Mouse (Mus musculus) stomach, embryonic 14.5 days (tissue): ENCODE measurements around the gene Pax7. TPM values are rescaled to one million over a fixed set of nuclear protein-coding genes. Genes with fewer than 3 reads are reported as not detected.

ENCODE experiments used
- ATAC-seq: fragments of 200-750 bp; cut with Nextera tagmentation; 2 replicates; pipeline ENCODE4 v1.8.0; 2017; ENCODE audit warnings: low read depth, moderate TSS enrichment; ENCODE audit not compliant: insufficient number of reproducible peaks, insufficient read depth, low FRiP score
- H3K27ac ChIP-seq: fragments of 300-500 bp; sonication (generic); 2 replicates; pipeline ENCODE4 v1.5.1; 2014; ENCODE audit warnings: mild to moderate bottlenecking, low read length, moderate library complexity, mixed read lengths
- H3K27me3 ChIP-seq: fragments of 300-500 bp; sonication (generic); 2 replicates; pipeline ENCODE4 v1.6.1; 2014; ENCODE audit warnings: low read length, control low read depth, mixed read lengths; ENCODE audit not compliant: control insufficient read depth, insufficient read depth
- H3K36me3 ChIP-seq: fragments of 300-500 bp; sonication (generic); 2 replicates; pipeline ENCODE4 v1.6.1; 2014; ENCODE audit warnings: mild to moderate bottlenecking, control low read depth, low read length, moderate library complexity, mixed read lengths; ENCODE audit not compliant: control insufficient read depth, insufficient read depth
- H3K4me1 ChIP-seq: fragments of 300-500 bp; sonication (generic); 2 replicates; pipeline ENCODE4 v1.6.1; 2014; ENCODE audit warnings: low read length, control low read depth, mixed read lengths; ENCODE audit not compliant: control insufficient read depth, insufficient read depth
- H3K4me2 ChIP-seq: fragments of 300-500 bp; sonication (generic); replicated peaks from 2 replicates; pipeline ENCODE4 v1.6.1; 2014; ENCODE audit warnings: low read depth, low read length, control low read depth
- H3K4me3 ChIP-seq: fragments of 300-500 bp; sonication (generic); 2 replicates; pipeline ENCODE4 v1.5.1; 2014; ENCODE audit warnings: low read depth, low read length, control low read depth
- H3K9ac ChIP-seq: fragments of 300-500 bp; sonication (generic); replicated peaks from 2 replicates; pipeline ENCODE4 v1.6.1; 2014; ENCODE audit warnings: low read depth, mild to moderate bottlenecking, control low read depth, low read length, moderate library complexity, mixed read lengths
- H3K9me3 ChIP-seq: fragments of 300-500 bp; sonication (generic); 2 replicates; pipeline ENCODE4 v1.6.1; 2016; ENCODE audit warnings: low read depth, low read length, control low read depth; ENCODE audit not compliant: control insufficient read depth
- WGBS: fragments of 180-500 bp; shearing (Covaris S2); extraction: QIAGEN DNeasy Blood & Tissue Kit; methylation state at CpG from one replicate; pipeline ENCODE4 v1.1.7; 2014; 5-methylcytosine and 5-hydroxymethylcytosine counted together
- polyA plus RNA-seq: library from polyadenylated mRNA; unstranded; fragments of >200 nt; fragmentation: Nextera tagmentation; extraction: Ambion mirVana; gene quantifications from 2 replicates; pipeline ENCODE4 v1.2.1, GENCODE M21; 2014

Pax7 gene
- 0.10 TPM in 1 of 2 replicates, not detected in the other for polyA plus RNA-seq

GRCm38 (mm10) chr4:139833036-139833634 lies at the start of gene Pax7:
Pax7 (minus strand) TSS chr4:139833528.
- 0 out of 2 replicates have a peak, but pooled peaks cover under 1% of the 10 kb centered on the region for H3K4me1 ChIP-seq
- H3K36me3 ChIP-seq = no peaks in the 10 kb centered on the region
- H3K9me3 ChIP-seq = no peaks in the 10 kb centered on the region
- H3K27me3 ChIP-seq = peaks cover 88% of the 10 kb centered on the region
- WGBS = under 1% methylated on average over 37 of the region's 41 CpGs
- H3K27ac ChIP-seq = no peak within 1 kb of the TSS
- no peak within 1 kb of the TSS for H3K9ac ChIP-seq
- no peak for ATAC-seq
- H3K4me3 ChIP-seq = 0 out of 2 replicates have a peak within 1 kb of the TSS, but pooled peaks have one; percentile 10
- H3K4me2 ChIP-seq = peak within 1 kb of the TSS; percentile 16

GRCm38 (mm10) chr4:139881796-139882195 lies 48.5 kb upstream of the Pax7 start:
- Histone ChIP-seq H3K4me2 (no peak overlapping the region), H3K4me3 (no peak overlapping the region), H3K27ac (no peak overlapping the region), H3K4me1 (no peaks in the 10 kb centered on the region), H3K36me3 (no peaks in the 10 kb centered on the region), H3K27me3 (no peaks in the 10 kb centered on the region), H3K9ac (no peak overlapping the region), H3K9me3 (no peaks in the 10 kb centered on the region)
- no peak for ATAC-seq

GRCm38 (mm10) chr4:139879324-139879723 lies 46.0 kb upstream of the Pax7 start:
- ATAC-seq = no peak
- H3K4me1 ChIP-seq = no peaks in the 10 kb centered on the region
- no peaks in the 10 kb centered on the region for H3K36me3 ChIP-seq
- no peaks in the 10 kb centered on the region for H3K27me3 ChIP-seq
- H3K27ac ChIP-seq = no peak overlapping the region
- H3K4me2 ChIP-seq = no peak overlapping the region
- H3K4me3 ChIP-seq = no peak overlapping the region
- WGBS = 69% methylated on average over 7 of the region's 7 CpGs
- no peak overlapping the region for H3K9ac ChIP-seq
- H3K9me3 ChIP-seq = no peaks in the 10 kb centered on the region

- no peaks in the 10 kb centered on the region for H3K9me3 ChIP-seq
- no peak overlapping the region for H3K9ac ChIP-seq
- H3K4me3 ChIP-seq = no peak overlapping the region
- H3K27ac ChIP-seq = no peak overlapping the region
- no peaks in the 10 kb centered on the region for H3K4me1 ChIP-seq
- no peaks in the 10 kb centered on the region for H3K36me3 ChIP-seq
- H3K4me2 ChIP-seq = no peak overlapping the region
- H3K27me3 ChIP-seq = no peaks in the 10 kb centered on the region
- WGBS = 70% methylated on average over 4 of the region's 4 CpGs
- no peak for ATAC-seq
These were observed 45.1 kb upstream of the Pax7 start for GRCm38 (mm10) chr4:139878443-139878842.

DNA sequence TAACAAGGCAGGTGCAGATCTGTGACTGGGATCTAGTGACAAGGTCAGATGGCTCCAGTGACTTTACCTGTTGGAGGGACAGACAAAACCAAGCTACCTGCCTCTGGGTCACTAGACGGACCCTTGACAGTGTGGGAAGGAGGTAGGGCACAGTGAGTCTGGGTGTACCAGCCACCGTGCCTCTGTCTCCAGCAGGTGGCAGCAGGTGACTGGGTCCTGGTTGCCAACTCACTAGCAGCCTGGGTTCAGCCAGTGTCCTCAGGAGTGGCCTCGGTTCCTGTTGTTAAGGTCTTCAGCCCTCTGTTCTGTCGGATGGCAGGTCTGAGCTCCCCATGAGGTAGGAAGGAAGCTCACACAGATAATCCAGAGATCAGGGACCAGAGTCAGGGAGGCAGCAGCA lies 43.9 kb upstream of the Pax7 start:
- H3K9me3 ChIP-seq = no peaks in the 10 kb centered on the region
- no peaks in the 10 kb centered on the region for H3K4me1 ChIP-seq
- ATAC-seq = no peak
- no peak overlapping the region for H3K4me2 ChIP-seq
- H3K27ac ChIP-seq = no peak overlapping the region
- no peak overlapping the region for H3K4me3 ChIP-seq
- no peaks in the 10 kb centered on the region for H3K27me3 ChIP-seq
- no peak overlapping the region for H3K9ac ChIP-seq
- H3K36me3 ChIP-seq = no peaks in the 10 kb centered on the region
- 11% methylated on average over 4 of the region's 4 CpGs for WGBS

- Histone ChIP-seq H3K27me3 (no peaks in the 10 kb centered on the region), H3K9ac (no peak overlapping the region), H3K4me2 (no peak overlapping the region), H3K4me3 (no peak overlapping the region), H3K4me1 (no peaks in the 10 kb centered on the region), H3K36me3 (no peaks in the 10 kb centered on the region), H3K9me3 (no peaks in the 10 kb centered on the region), H3K27ac (no peak overlapping the region)
- 13% methylated on average over 3 of the region's 3 CpGs for WGBS
- no peak for ATAC-seq
These were observed 39.3 kb upstream of the Pax7 start for GRCm38 (mm10) chr4:139872595-139872994.

GRCm38 (mm10) chr4:139871699-139872098 lies 38.4 kb upstream of the Pax7 start:
- no peak for ATAC-seq
- H3K27me3 ChIP-seq = no peaks in the 10 kb centered on the region
- no peak overlapping the region for H3K4me2 ChIP-seq
- 23% methylated on average over 12 of the region's 12 CpGs for WGBS
- no peaks in the 10 kb centered on the region for H3K4me1 ChIP-seq
- H3K4me3 ChIP-seq = no peak overlapping the region
- no peaks in the 10 kb centered on the region for H3K36me3 ChIP-seq
- H3K27ac ChIP-seq = no peak overlapping the region
- no peak overlapping the region for H3K9ac ChIP-seq
- H3K9me3 ChIP-seq = no peaks in the 10 kb centered on the region

DNA sequence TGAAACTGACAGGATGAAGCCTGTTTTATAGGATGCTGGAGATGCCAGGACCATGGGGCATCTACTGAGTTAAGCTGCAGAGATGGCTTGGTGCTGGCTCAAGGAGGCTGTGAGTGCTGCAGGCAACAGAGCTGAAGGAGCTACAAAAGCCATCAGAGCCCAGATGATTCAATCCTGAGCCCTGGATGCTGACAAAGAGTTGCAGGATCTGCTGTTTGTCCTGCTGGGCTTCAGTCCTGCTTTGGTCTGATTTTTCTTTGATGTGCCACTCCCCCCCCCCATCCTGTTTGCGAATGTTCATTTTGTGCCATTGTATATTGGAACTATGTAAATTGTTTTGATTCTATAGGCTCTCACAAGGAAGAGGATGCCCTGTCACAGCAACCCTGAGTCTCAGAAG lies 29.9 kb upstream of the Pax7 start:
- no peaks in the 10 kb centered on the region for H3K36me3 ChIP-seq
- H3K4me1 ChIP-seq = no peaks in the 10 kb centered on the region
- no peak overlapping the region for H3K27ac ChIP-seq
- H3K9me3 ChIP-seq = no peaks in the 10 kb centered on the region
- H3K27me3 ChIP-seq = no peaks in the 10 kb centered on the region
- ATAC-seq = no peak
- H3K4me2 ChIP-seq = no peak overlapping the region
- 86% methylated on average over 1 of the region's 1 CpGs for WGBS
- H3K4me3 ChIP-seq = no peak overlapping the region
- H3K9ac ChIP-seq = no peak overlapping the region

DNA sequence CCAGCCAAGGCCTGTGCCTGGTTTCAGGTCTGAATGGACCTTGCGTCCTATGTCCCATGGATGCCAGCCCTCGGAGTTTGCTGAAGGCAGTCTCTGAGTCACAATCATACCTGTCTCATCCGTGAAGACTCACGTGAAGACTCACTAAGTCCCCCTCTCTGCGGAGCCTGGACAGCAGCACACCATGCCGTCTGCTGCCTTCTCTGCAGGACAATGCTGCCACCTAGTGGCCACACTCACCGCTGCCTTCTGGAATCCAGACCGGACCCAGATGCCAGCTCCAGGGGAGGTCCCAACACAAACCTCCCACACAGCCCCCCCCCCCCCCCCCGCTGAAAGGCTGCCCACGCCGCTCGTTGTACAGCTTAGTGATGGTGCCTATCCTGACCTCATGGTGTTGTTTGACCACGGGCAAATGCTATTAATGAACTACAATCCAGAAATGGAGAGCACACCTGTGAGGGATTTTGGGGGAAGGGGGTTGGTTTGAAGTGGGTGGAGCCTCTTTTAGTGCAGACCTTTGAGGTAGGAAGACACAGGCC lies 25.4 kb upstream of the Pax7 start:
- 1% methylated on average over 12 of the region's 13 CpGs for WGBS
- no peak overlapping the region for H3K4me2 ChIP-seq
- no peaks in the 10 kb centered on the region for H3K4me1 ChIP-seq
- ATAC-seq = no peak
- H3K4me3 ChIP-seq = no peak overlapping the region
- peaks cover 16% of the 10 kb centered on the region; the same call in 1 of the 2 replicates for H3K27me3 ChIP-seq
- no peaks in the 10 kb centered on the region for H3K36me3 ChIP-seq
- no peak overlapping the region for H3K9ac ChIP-seq
- no peak overlapping the region for H3K27ac ChIP-seq
- H3K9me3 ChIP-seq = no peaks in the 10 kb centered on the region
